ENCODE assay signal across 8 mouse cellular contexts in genomic region chr11:89058515-89059270, GRCm38 (mm10). TPM values are rescaled to one million over a fixed set of nuclear protein-coding genes. Genes with fewer than 3 reads are reported as not detected.
DNase-seq lines count a peak whose midpoint lies in the region; ATAC-seq and TF ChIP-seq lines count a peak whose summit lies in the region.

No protein-coding gene starts in this region.

- TF ChIP-seq POLR2A in heart, adult 2 months (IDR thresholded peaks at IDR 0.05; ENCODE audit: insufficient read depth, low read depth, low read length) = no peak
- TF ChIP-seq POLR2A in olfactory bulb, adult 2 months (IDR thresholded peaks at IDR 0.05; ENCODE audit: insufficient read depth, low read depth, low read length) = no peak

- peaks cover 15% of the 10 kb centered on the region for H3K36me3 ChIP-seq in heart, adult 2 months (ENCODE audit: control insufficient read depth, insufficient read depth, low read length)
- peaks cover 14% of the 10 kb centered on the region for H3K36me3 ChIP-seq in heart, postnatal 0 days (replicated peaks; ENCODE audit: control insufficient read depth, insufficient read depth, low read length)
- no peaks in the 10 kb centered on the region for H3K36me3 ChIP-seq in liver, embryonic 11.5 days (ENCODE audit: control insufficient read depth, insufficient read depth, low read length)

- peak overlapping the region; percentile 95 for H3K4me3 ChIP-seq in heart, adult 2 months
- H3K4me3 ChIP-seq in heart, postnatal 0 days (ENCODE audit: low read depth, low read length) = peak overlapping the region; percentile 73
- H3K4me3 ChIP-seq in liver, embryonic 11.5 days (ENCODE audit: low read depth, low read length) = peak overlapping the region; percentile 87; the same call in 1 of the 2 replicates
- H3K4me3 ChIP-seq in olfactory bulb, adult 2 months (ENCODE audit: insufficient read depth, low read depth, low read length) = peak overlapping the region; percentile 27

- TF ChIP-seq CTCF in heart, adult 2 months (IDR thresholded peaks at IDR 0.05) = peak; percentile 74
- TF ChIP-seq CTCF in heart, postnatal 0 days (IDR thresholded peaks at IDR 0.05; ENCODE audit: low read depth) = peak; percentile 45
- peak; percentile 24; the same call in 1 of the 2 replicates for TF ChIP-seq CTCF in olfactory bulb, adult 2 months (IDR thresholded peaks at IDR 0.05; ENCODE audit: insufficient read depth, low read depth, low read length)

- H3K4me2 ChIP-seq in heart, postnatal 0 days (ENCODE audit: low read depth, low read length) = peak overlapping the region; percentile 85
- H3K4me2 ChIP-seq in liver, embryonic 11.5 days = peak overlapping the region; percentile 99

- peak overlapping the region; percentile 87 for H3K9ac ChIP-seq in heart, adult 2 months (ENCODE audit: low read depth, low read length)
- H3K9ac ChIP-seq in heart, postnatal 0 days (replicated peaks; ENCODE audit: low read depth, low read length) = peak overlapping the region; percentile 86; the same call in 1 of the 2 replicates
- H3K9ac ChIP-seq in liver, embryonic 11.5 days (ENCODE audit: low read depth, low read length) = no peak overlapping the region

- WGBS in heart, adult 2 months = 44% methylated on average over 11 of the region's 11 CpGs
- WGBS in heart, postnatal 0 days = 58% methylated on average over 11 of the region's 11 CpGs
- 60% methylated on average over 11 of the region's 11 CpGs for WGBS in liver, embryonic 11.5 days
- 57% methylated on average over 11 of the region's 11 CpGs for WGBS in olfactory bulb, adult 2 months

- peak overlapping the region; percentile 82 for H3K27ac ChIP-seq in heart, adult 2 months
- H3K27ac ChIP-seq in heart, postnatal 0 days (ENCODE audit: low read depth) = 0 out of 2 replicates have a peak overlapping the region, but pooled peaks have one; percentile 88
- no peak overlapping the region for H3K27ac ChIP-seq in liver, embryonic 11.5 days (ENCODE audit: low read depth, low read length)
- H3K27ac ChIP-seq in olfactory bulb, adult 2 months (ENCODE audit: insufficient read depth, low read depth, low read length) = no peak overlapping the region

- DNase-seq in heart, adult 2 months = no peak
- no peak for DNase-seq in heart, adult 9 months (ENCODE audit: low spot score in 2 of 2)
- DNase-seq in R1 (ENCODE audit: low read depth, low spot score) = peak; percentile 88
- DNase-seq in heart, postnatal 0 days (ENCODE audit: low spot score) = no peak
- DNase-seq in liver, embryonic 11.5 days (ENCODE audit: low spot score) = no peak

- H3K79me2 ChIP-seq in heart, adult 2 months (replicated peaks; ENCODE audit: control insufficient read depth, insufficient read depth, low read length) = 0 out of 2 replicates have a peak, but pooled peaks cover 2% of the 10 kb centered on the region

- intact Hi-C loops in heart, adult 2 months (cut with DNase I) = loop anchor here (2.0 to 10.0 kb wide), 2 partner anchors 56 to 194 kb away; partner anchors contain the start of gene Akap1

- H3K4me1 ChIP-seq in heart, adult 2 months (ENCODE audit: control insufficient read depth, insufficient read depth, low read length) = peaks cover 10% of the 10 kb centered on the region
- H3K4me1 ChIP-seq in heart, postnatal 0 days (ENCODE audit: control insufficient read depth, insufficient read depth) = peaks cover 26% of the 10 kb centered on the region
- H3K4me1 ChIP-seq in liver, embryonic 11.5 days (replicated peaks; ENCODE audit: control insufficient read depth, insufficient read depth, low read length) = peaks cover 17% of the 10 kb centered on the region
- H3K4me1 ChIP-seq in olfactory bulb, adult 2 months (ENCODE audit: control insufficient read depth, insufficient read depth, low read length) = peaks cover 11% of the 10 kb centered on the region; the same call in 1 of the 2 replicates

- ATAC-seq in heart, postnatal 0 days (ENCODE audit: insufficient read depth, low read depth) = no peak
- ATAC-seq in liver, embryonic 11.5 days (replicated peaks; ENCODE audit: low FRiP score) = no peak
- no peak for ATAC-seq in frontal cortex, adult (ENCODE audit: low TSS enrichment)
- no peak for ATAC-seq in erythroblast, adult 5-6 weeks (replicated peaks; ENCODE audit: low FRiP score, poor library complexity, severe bottlenecking)

- no peak for TF ChIP-seq EP300 in heart, adult 2 months (IDR thresholded peaks at IDR 0.05; ENCODE audit: insufficient read depth, low read depth, low read length)
- TF ChIP-seq EP300 in heart, postnatal 0 days (IDR thresholded peaks at IDR 0.05; ENCODE audit: low read depth) = no peak

- H3K27me3 ChIP-seq in heart, adult 2 months (ENCODE audit: control insufficient read depth, insufficient read depth, low read length) = no peaks in the 10 kb centered on the region
- H3K27me3 ChIP-seq in heart, postnatal 0 days (ENCODE audit: control insufficient read depth, insufficient read depth, low read length) = no peaks in the 10 kb centered on the region
- H3K27me3 ChIP-seq in liver, embryonic 11.5 days (replicated peaks; ENCODE audit: control insufficient read depth, insufficient read depth, low read length) = no peaks in the 10 kb centered on the region

- H3K9me3 ChIP-seq in heart, postnatal 0 days (replicated peaks; ENCODE audit: control insufficient read depth, low read length) = no peaks in the 10 kb centered on the region
- H3K9me3 ChIP-seq in liver, embryonic 11.5 days (ENCODE audit: control insufficient read depth, low read length) = no peaks in the 10 kb centered on the region

RNA-seq across cellular contexts. Expression of gene Dgke, which starts 8.0 kb away (rescaled TPM):
- 10 to 100 TPM in 1 of 2 experiments, 1 to 10 TPM in 1; 9.3 to 12.4 TPM for total RNA-seq in heart, adult 2 months (2021)
- 5.6 and 8.2 TPM in 2 replicates for polyA plus RNA-seq in heart, adult 2 months (2012; rRNA removed)
- total RNA-seq in heart, postnatal 0 days (2014; rRNA removed; ENCODE audit: low replicate concordance) = 12.6 and 15.7 TPM in 2 replicates
- polyA plus RNA-seq in heart, postnatal 0 days (2015; fragmentation: Nextera tagmentation; extraction: Ambion mirVana) = 4.7 and 5.3 TPM in 2 replicates
- 1.8 and 1.9 TPM in 2 replicates for polyA plus RNA-seq in liver, embryonic 11.5 days (2014; fragmentation: Nextera tagmentation; extraction: Ambion mirVana)
- polyA plus RNA-seq in olfactory bulb, adult 2 months (2012; ENCODE audit: insufficient read depth, insufficient read length, low replicate concordance, missing spikeins) = 99.2 TPM in 1 of 2 replicates, not detected in the other
- total RNA-seq in erythroblast, adult 5-6 weeks (2015; ENCODE audit: low replicate concordance) = not detected in 2 replicates
- 0.70 and 1.8 TPM in 2 replicates for total RNA-seq in erythroblast, adult 5-6 weeks (2017; ENCODE audit: low replicate concordance)

RNA-seq across cellular contexts. Expression of gene Gm525, which starts 14.9 kb away (rescaled TPM):
- total RNA-seq in heart, adult 2 months (2021) = not detected
- 0.27 TPM in 1 of 2 replicates, not detected in the other for polyA plus RNA-seq in heart, adult 2 months (2012; rRNA removed)
- not detected in 2 replicates for total RNA-seq in heart, postnatal 0 days (2014; rRNA removed; ENCODE audit: low replicate concordance)
- polyA plus RNA-seq in heart, postnatal 0 days (2015; fragmentation: Nextera tagmentation; extraction: Ambion mirVana) = not detected in 2 replicates
- polyA plus RNA-seq in liver, embryonic 11.5 days (2014; fragmentation: Nextera tagmentation; extraction: Ambion mirVana) = not detected in 2 replicates
- not detected in 2 replicates for polyA plus RNA-seq in olfactory bulb, adult 2 months (2012; ENCODE audit: insufficient read depth, insufficient read length, low replicate concordance, missing spikeins)
- total RNA-seq in erythroblast, adult 5-6 weeks (2015; ENCODE audit: low replicate concordance) = not detected in 2 replicates
- total RNA-seq in erythroblast, adult 5-6 weeks (2017; ENCODE audit: low replicate concordance) = not detected in 2 replicates

RNA-seq across cellular contexts. Expression of gene Trim25, which starts 59.5 kb away (rescaled TPM):
- 10 to 100 TPM; 17.7 to 24.3 TPM for total RNA-seq in heart, adult 2 months (2021)
- polyA plus RNA-seq in heart, adult 2 months (2012; rRNA removed) = 13.6 and 14.1 TPM in 2 replicates
- total RNA-seq in heart, postnatal 0 days (2014; rRNA removed; ENCODE audit: low replicate concordance) = 7.8 and 10.5 TPM in 2 replicates
- polyA plus RNA-seq in heart, postnatal 0 days (2015; fragmentation: Nextera tagmentation; extraction: Ambion mirVana) = 14.5 and 16.1 TPM in 2 replicates
- 20.6 and 21.1 TPM in 2 replicates for polyA plus RNA-seq in liver, embryonic 11.5 days (2014; fragmentation: Nextera tagmentation; extraction: Ambion mirVana)
- polyA plus RNA-seq in olfactory bulb, adult 2 months (2012; ENCODE audit: insufficient read depth, insufficient read length, low replicate concordance, missing spikeins) = not detected in 2 replicates
- 19.8 and 24.2 TPM in 2 replicates for total RNA-seq in erythroblast, adult 5-6 weeks (2015; ENCODE audit: low replicate concordance)
- total RNA-seq in erythroblast, adult 5-6 weeks (2017; ENCODE audit: low replicate concordance) = 16.4 and 20.5 TPM in 2 replicates

Comparison
In these comparisons a context has a peak if more than half of its experiments do, and no peak if none do; other contexts are left out.
1. H3K27ac ChIP-seq: peak in heart, adult 2 months (single experiment) and heart, postnatal 0 days (single experiment); none in liver, embryonic 11.5 days (single experiment) and olfactory bulb, adult 2 months (single experiment).
2. H3K4me3 ChIP-seq: peak in every context shown above with its lines; median percentile 95 in heart, adult 2 months; 87 in liver, embryonic 11.5 days; 73 in heart, postnatal 0 days; 27 in olfactory bulb, adult 2 months.
3. CTCF ChIP-seq: peak in every context shown above with its lines; median percentile 74 in heart, adult 2 months; 45 in heart, postnatal 0 days; 24 in olfactory bulb, adult 2 months.
4. RNA of gene Trim25, which starts 59.5 kb away (polyA plus RNA-seq): 20.6 to 21.1 TPM in liver, embryonic 11.5 days, 14.5 to 16.1 TPM in heart, postnatal 0 days and 13.6 to 14.1 TPM in heart, adult 2 months; not detected in olfactory bulb, adult 2 months; every median in the first group is over 10 times any median in the second.